Comparison of ENCODE assay signal across 28 mouse cellular contexts in genomic region chr3:80422646-80423045, GRCm38 (mm10).
DNase-seq lines count a peak whose midpoint lies in the region; ATAC-seq and TF ChIP-seq lines count a peak whose summit lies in the region.
"Had no signal": no experiment of that assay in that cellular context is flagged by ENCODE, and none has a peak within 500 bp of the region (broad histone marks: within the 10 kb centered on the region; RNA-seq: fewer than 3 reads in every experiment).

No protein-coding gene starts in this region.

- no peak overlapping the region for H3K4me3 ChIP-seq in layer of hippocampus, adult 2 months
- H3K4me3 ChIP-seq: embryonic facial prominence, embryonic 13.5 days; erythroblast, embryonic 14.5 days; forebrain, embryonic 12.5 days; heart, embryonic 13.5 days; limb, embryonic 10.5 days; liver, embryonic 15.5 days; lung, embryonic 15.5 days; megakaryocyte, embryonic 14.5 days; neural tube, embryonic 12.5 days had no signal

- ATAC-seq in cerebellum, adult (ENCODE audit: insufficient number of reproducible peaks, low FRiP score, low TSS enrichment) = no peak

- peak overlapping the region; percentile 86 for H3K27ac ChIP-seq in layer of hippocampus, adult 2 months
- H3K27ac ChIP-seq: embryonic facial prominence, embryonic 13.5 days; forebrain, embryonic 12.5 days; heart, embryonic 13.5 days; limb, embryonic 10.5 days; liver, embryonic 15.5 days; lung, embryonic 15.5 days; neural tube, embryonic 12.5 days had no signal

- DNase-seq in cerebellum, adult 11-12 months = peak; percentile 3
- no peak for DNase-seq in layer of hippocampus, adult 2 months (ENCODE audit: low spot score in 2 of 2)
- no peak for DNase-seq in layer of hippocampus, postnatal 10 days (ENCODE audit: low spot score in 2 of 2)
- DNase-seq in right cerebral cortex, adult 2 months (ENCODE audit: low spot score in 2 of 2) = peak; percentile 4 to 23
- DNase-seq in right cerebral cortex, postnatal 4 days = no peak
- DNase-seq in right cerebral cortex, postnatal 25 days = peak; percentile 16
- DNase-seq in heart, adult 8-10 months (ENCODE audit: low spot score) = no peak
- DNase-seq: adrenal gland, postnatal 14 days; embryo, embryonic 11 days; gastrocnemius, postnatal 10 days; heart, adult 11 months; heart, postnatal 14 days; kidney, adult 2 months; kidney, postnatal 10 days; liver; lung, postnatal 36 days; midbrain, embryonic 14.5 days; retina, postnatal 1 day had no signal

- TF ChIP-seq CTCF in layer of hippocampus, adult 2 months (conservative IDR thresholded peaks at IDR 0.05) = no peak

Comparison
In these comparisons a context has a peak if more than half of its experiments do, and no peak if none do; other contexts are left out.
1. DNase-seq: peak in cerebellum, adult 11-12 months (single experiment), right cerebral cortex, adult 2 months (2 of 2) and right cerebral cortex, postnatal 25 days (single experiment); none in layer of hippocampus, adult 2 months (0 of 2), layer of hippocampus, postnatal 10 days (0 of 2), right cerebral cortex, postnatal 4 days (single experiment) and heart, adult 8-10 months (single experiment).